Mouse (Mus musculus) Patski (cell line): Measurements from ENCODE around the gene Ttc1. TPM values are rescaled to one million over a fixed set of nuclear protein-coding genes. Genes with fewer than 3 reads are reported as not detected.

Source experiments
- ATAC-seq: fragments of 100-300 bp; one replicate; pipeline ENCODE4 v1.8.0; 2021
- CTCF ChIA-PET: fragments of 350-600 bp; sonication (Branson Sonifier 250); formaldehyde crosslinking; loops from one replicate; lab custom pipeline; 2022; ENCODE audit warnings: inconsistent platforms; lab: Charles Lee
- POLR2A ChIA-PET: fragments of 350-600 bp; sonication (Branson Sonifier 250); formaldehyde crosslinking; loops from one replicate; lab custom pipeline; 2022; ENCODE audit warnings: antibody characterized with exemption, inconsistent platforms; lab: Charles Lee
- DNase-seq: peaks from one replicate; pipeline ENCODE4 v3.0.0-alpha.2; 2011; ENCODE audit warnings: low read depth, low spot score
- H3K27me3 ChIP-seq: fragments of 371-371 bp; one replicate; pipeline ENCODE4 v1.5.1; 2021
- CTCF ChIP-seq: fragments of 100-300 bp; IDR thresholded peaks from one replicate; pipeline ENCODE4 v1.5.1; 2021
- in situ Hi-C: fragments of 300-500 bp; cut with MboI; formaldehyde crosslinking; loops from 3 replicates; pipeline ENCODE4 v1.11.1; 2018; ENCODE audit warnings: low pct_unique_long_range_greater_than_20kb, mixed read lengths
- polyA plus RNA-seq: library from polyadenylated mRNA; unstranded; gene quantifications from one replicate; pipeline ENCODE4 v1.2.3, GENCODE M21; 2021

Gene Ttc1
- polyA plus RNA-seq, 1 experiment from 2014 or later, result 65.3 TPM

DNA sequence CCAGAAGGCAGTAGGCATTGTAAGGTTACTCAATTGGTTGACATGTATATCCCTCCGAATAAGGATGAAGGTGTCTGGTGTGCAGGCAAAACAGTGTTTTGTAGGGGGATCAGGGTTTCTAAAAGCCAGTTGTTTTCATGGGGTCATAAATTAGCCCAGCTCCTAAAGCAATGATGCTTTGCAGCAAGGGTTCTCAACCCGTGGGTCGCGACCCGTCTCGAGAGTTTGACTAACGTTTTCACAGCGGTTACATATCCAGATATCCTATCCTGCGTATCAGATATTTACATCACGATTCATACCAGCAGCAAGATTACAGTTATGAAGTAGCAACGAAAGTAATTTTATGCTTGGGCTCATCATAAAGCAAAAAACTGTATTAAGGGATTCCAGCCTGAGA, 19.9 kb upstream of the Ttc1 start:
- in situ Hi-C loops, result no loop called here
- DNase-seq (no peak), ATAC-seq (no peak)
- TF ChIP-seq CTCF, result no peak
- ChIA-PET POLR2A (interaction anchor here (0.7 kb wide), 1 partner anchor 77 kb away, joined by 7 read pairs; no protein-coding TSS in a partner anchor), CTCF (interaction anchor here (1.1 to 3.5 kb wide), 5 partner anchors 13 to 686 kb away, joined by 4 to 27 read pairs (median 7); no protein-coding TSS in a partner anchor)
- H3K27me3 ChIP-seq, result no peaks in the 10 kb centered on the region

DNA sequence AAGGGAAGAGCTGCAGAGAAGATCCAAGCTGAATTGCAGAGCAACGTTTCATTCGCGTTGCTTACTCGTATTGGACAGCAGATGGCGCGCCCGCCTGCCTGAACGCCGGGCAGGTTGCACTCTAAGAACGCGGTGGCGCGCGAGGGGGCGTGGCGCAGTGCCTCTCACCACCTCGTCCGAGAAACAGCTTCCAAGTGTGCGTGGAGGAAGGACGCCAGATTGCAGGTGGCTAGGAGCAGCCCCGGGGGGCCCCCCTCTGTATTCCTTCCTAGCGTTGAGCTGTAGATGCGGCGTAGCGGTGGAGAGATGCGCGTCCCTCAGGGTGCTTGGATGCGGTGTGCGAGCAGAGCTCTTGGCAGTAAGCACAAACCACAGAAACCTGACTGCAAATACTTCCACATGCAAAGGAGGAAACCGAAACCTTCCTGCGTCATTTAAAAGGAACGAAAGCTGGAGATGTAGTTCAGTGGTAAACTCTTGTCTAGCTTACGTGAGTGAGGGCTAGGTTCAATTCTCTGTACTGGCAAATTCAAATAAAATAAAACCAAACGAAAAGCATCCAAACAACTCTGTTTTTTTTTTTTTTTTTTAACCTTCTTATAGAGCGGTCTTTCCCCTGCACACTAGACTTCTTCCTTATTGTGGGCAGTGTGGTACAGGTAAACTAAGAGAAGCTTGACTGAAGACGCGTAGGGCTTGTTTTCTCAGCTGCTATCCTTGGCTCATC, 19.3 kb upstream of the Ttc1 start:
- POLR2A ChIA-PET, result interaction anchor here (0.7 kb wide), 2 partner anchors 76 to 223 kb away, joined by 3 to 7 read pairs; no protein-coding TSS in a partner anchor
- peak; percentile 92 for TF ChIP-seq CTCF
- DNase-seq, result no peak
- in situ Hi-C loops, result no loop called here
- H3K27me3 ChIP-seq, result no peaks in the 10 kb centered on the region
- CTCF ChIA-PET, result interaction anchor here (1.0 to 3.5 kb wide), 13 partner anchors 10 to 689 kb away, joined by 3 to 27 read pairs (median 4); partner anchors contain the start of gene Ttc1
- peak; percentile 84 for ATAC-seq

GRCm38 (mm10) chr11:43758436-43758835, 10.6 kb upstream of the Ttc1 start:
- peaks cover 6% of the 10 kb centered on the region for H3K27me3 ChIP-seq
- no peak for ATAC-seq
- DNase-seq, result no peak
- ChIA-PET CTCF (no interaction called here), POLR2A (no interaction called here)
- in situ Hi-C loops, result no loop called here
- TF ChIP-seq CTCF, result no peak

- TF ChIP-seq CTCF, result peak; percentile 28
- ATAC-seq (no peak), DNase-seq (no peak)
- POLR2A ChIA-PET, result no interaction called here
- in situ Hi-C loops, result no loop called here
- H3K27me3 ChIP-seq, result peaks cover 8% of the 10 kb centered on the region
- CTCF ChIA-PET, result interaction anchor here (1.0 to 2.1 kb wide), 3 partner anchors 9 to 257 kb away, joined by 3 to 8 read pairs (median 4); no protein-coding TSS in a partner anchor
These were observed 7.6 kb upstream of the Ttc1 start for GRCm38 (mm10) chr11:43755411-43755810.

DNA sequence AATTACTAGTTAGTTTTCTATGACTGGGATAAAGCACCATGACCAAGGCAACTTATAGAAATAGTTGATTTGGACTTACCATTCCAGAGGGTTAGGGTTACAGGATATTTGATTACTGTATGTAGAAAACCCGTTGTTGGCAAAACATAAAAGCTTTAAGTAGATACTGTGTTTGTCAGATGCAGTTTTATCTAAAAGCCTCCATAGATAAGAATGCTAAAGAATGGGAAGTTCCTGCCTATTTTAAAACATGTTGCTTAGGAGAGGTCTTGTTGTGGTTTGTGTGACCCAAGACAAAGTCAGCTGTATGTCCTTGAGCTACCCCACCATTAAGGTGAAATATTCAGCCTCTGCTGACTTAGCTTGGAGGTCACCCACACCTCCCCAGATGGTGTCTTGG, 6.8 kb upstream of the Ttc1 start:
- no peak for DNase-seq
- CTCF ChIA-PET, result interaction anchor here (1.0 to 2.1 kb wide), 3 partner anchors 10 to 256 kb away, joined by 3 to 8 read pairs (median 4); no protein-coding TSS in a partner anchor
- no peak for ATAC-seq
- in situ Hi-C loops, result no loop called here
- POLR2A ChIA-PET, result no interaction called here
- no peak for TF ChIP-seq CTCF
- peaks cover 8% of the 10 kb centered on the region for H3K27me3 ChIP-seq

GRCm38 (mm10) chr11:43751542-43751941, 3.7 kb upstream of the Ttc1 start:
- CTCF ChIA-PET, result no interaction called here
- POLR2A ChIA-PET, result no interaction called here
- no peak for ATAC-seq
- DNase-seq, result no peak
- peaks cover 8% of the 10 kb centered on the region for H3K27me3 ChIP-seq
- TF ChIP-seq CTCF, result no peak
- in situ Hi-C loops, result no loop called here

GRCm38 (mm10) chr11:43728737-43729301, 19.0 kb downstream of the Ttc1 start:
- POLR2A ChIA-PET, result no interaction called here
- peak; percentile 30 for TF ChIP-seq CTCF
- CTCF ChIA-PET, result interaction anchor here (0.8 to 1.4 kb wide), 5 partner anchors 9 to 237 kb away, joined by 3 to 6 read pairs (median 3); no protein-coding TSS in a partner anchor
- DNase-seq (no peak), ATAC-seq (peak; percentile 73)
- in situ Hi-C loops, result no loop called here
- no peaks in the 10 kb centered on the region for H3K27me3 ChIP-seq

GRCm38 (mm10) chr11:43727796-43728195, 20.0 kb downstream of the Ttc1 start:
- CTCF ChIA-PET, result interaction anchor here (1.4 kb wide), 1 partner anchor 236 kb away, joined by 3 read pairs; no protein-coding TSS in a partner anchor
- ATAC-seq (no peak), DNase-seq (no peak)
- POLR2A ChIA-PET, result interaction anchor here (0.5 to 1.1 kb wide), 2 partner anchors 10 to 120 kb away, joined by 3 read pairs; no protein-coding TSS in a partner anchor
- no peak for TF ChIP-seq CTCF
- H3K27me3 ChIP-seq, result no peaks in the 10 kb centered on the region
- in situ Hi-C loops, result no loop called here

DNA sequence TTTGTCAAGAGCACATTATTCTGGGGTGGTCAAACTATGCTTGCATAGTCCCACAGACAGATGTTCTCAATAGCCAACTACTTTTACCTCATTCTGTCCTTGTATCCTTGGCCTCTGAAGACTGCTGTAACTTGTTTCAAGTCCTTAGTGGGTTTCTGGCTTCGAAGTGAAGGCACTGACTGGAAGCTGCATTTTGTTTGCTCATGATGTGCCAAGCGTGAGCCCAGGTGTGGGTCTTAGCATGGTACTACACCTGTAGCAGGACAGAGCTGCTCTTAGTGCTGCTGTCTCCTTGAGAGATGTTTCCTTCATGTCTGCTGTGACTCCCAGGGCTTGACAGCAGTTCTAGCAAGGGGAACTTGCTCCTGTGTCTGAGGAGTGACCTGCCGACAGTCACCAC, 24.4 kb downstream of the Ttc1 start:
- POLR2A ChIA-PET, result interaction anchor here (0.6 kb wide), 1 partner anchor 14 kb away, joined by 6 read pairs; no protein-coding TSS in a partner anchor
- H3K27me3 ChIP-seq, result no peaks in the 10 kb centered on the region
- TF ChIP-seq CTCF, result no peak
- DNase-seq (no peak), ATAC-seq (no peak)
- in situ Hi-C loops, result no loop called here
- CTCF ChIA-PET, result interaction anchor here (3.3 kb wide), 1 partner anchor 10 kb away, joined by 25 read pairs; no protein-coding TSS in a partner anchor

GRCm38 (mm10) chr11:43712178-43712577, 35.6 kb downstream of the Ttc1 start:
- DNase-seq, result no peak
- CTCF ChIA-PET, result interaction anchor here (0.8 to 4.5 kb wide), 3 partner anchors 10 to 14 kb away, joined by 3 to 25 read pairs (median 17); no protein-coding TSS in a partner anchor
- in situ Hi-C loops, result no loop called here

More at GRCm38 (mm10) chr11:43712178-43712577, 35.6 kb downstream of the Ttc1 start:
- TF ChIP-seq CTCF, result no peak
- ATAC-seq, result no peak
- no peaks in the 10 kb centered on the region for H3K27me3 ChIP-seq
- POLR2A ChIA-PET, result interaction anchor here (0.6 to 1.5 kb wide), 2 partner anchors 14 to 15 kb away, joined by 3 read pairs; no protein-coding TSS in a partner anchor
